Mouse (Mus musculus) telencephalon, adult 2 months (tissue): ENCODE data around the gene Rrm2.
"Not testable (repeated sequence)": the region's sequence is repeated elsewhere in the genome, so short reads cannot be mapped to it uniquely, and the experiment has no call there.

ENCODE experiments used
- DNase-seq: peaks from one replicate; pipeline ENCODE4 v3.0.0-alpha.2; 2011; ENCODE audit warnings: low read depth, low spot score

Gene Rrm2

DNA sequence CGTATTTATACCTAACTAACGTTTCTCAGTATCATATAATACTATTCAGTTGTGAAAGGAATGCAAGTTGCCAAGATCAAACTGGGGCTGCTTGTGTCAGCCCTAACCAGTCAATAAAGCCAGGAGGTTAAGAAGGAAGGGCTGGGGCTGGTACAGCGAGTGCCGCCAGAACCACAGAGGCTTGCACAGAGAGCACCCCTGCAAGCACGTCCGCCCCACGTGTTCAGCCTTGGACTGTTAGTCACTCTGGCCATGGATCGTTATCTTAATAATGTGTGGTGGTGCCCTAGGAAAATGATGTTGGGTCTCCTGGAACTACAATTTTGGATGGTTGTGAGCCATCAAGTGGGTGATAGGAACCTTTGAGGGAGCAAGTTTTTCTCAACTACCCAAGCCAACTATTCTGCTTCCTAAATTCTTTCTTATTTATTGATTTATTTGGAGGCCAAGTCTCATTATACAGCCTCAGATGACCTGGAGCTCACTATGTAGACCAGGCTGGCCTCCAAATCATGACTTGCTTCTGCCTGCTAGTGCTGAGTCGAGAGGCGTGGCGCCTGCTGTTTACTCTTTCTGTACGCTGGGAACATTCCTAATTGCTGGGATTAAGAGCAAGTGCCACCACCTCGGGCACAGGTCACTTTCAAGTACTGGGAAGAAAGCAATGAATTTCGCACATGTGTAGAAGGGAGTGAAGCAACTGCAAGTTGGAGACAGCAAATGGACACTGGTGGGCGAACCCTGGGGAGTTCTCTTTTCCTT, 2.4 kb upstream of the Rrm2 start:
- DNase-seq, result no peak

- no peak for DNase-seq
Measured at GRCm38 (mm10) chr12:24706764-24707479, 1.1 kb upstream of the Rrm2 start.

DNA sequence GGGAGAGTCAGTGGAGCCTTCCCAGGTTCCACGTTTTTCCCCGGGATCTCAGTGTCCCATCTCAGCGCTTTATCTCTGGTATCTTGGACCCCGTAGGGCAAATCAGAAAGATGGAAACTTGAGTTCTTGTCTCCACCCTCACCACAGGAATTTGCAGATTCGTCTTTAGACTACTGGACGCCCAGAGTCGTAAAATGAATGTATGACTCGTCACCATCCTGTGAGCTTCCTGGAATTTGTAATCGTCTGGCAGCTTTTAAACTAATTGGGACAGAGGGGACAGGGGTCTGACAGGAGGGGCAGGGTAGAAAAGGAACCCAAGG, 600 bp upstream of the Rrm2 start:
- DNase-seq, result no peak

GRCm38 (mm10) chr12:24708824-24709218, 780 bp downstream of the Rrm2 start:
- no peak for DNase-seq

DNA sequence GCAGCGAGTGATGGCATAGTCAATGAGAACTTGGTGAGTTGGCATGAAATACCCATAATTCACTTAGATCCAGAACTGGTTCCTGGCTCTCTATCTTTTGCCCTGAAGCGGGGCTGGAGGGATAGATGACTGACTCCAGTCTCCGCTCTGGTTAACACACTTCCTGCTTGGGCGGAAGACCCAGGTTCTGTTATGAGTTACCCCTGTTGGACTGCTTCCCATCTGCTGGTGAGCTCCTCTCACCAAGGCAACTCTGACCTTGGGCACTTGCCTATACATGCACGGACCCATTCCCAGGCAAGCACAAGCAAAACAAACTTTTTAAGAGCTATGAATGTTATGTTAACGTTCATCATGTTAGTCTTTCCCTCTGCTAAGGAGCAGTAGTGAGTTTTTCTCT, 1.4 kb downstream of the Rrm2 start:
- DNase-seq, result no peak

GRCm38 (mm10) chr12:24709831-24710508, 1.9 kb downstream of the Rrm2 start:
- peak; percentile 68 for DNase-seq

DNA sequence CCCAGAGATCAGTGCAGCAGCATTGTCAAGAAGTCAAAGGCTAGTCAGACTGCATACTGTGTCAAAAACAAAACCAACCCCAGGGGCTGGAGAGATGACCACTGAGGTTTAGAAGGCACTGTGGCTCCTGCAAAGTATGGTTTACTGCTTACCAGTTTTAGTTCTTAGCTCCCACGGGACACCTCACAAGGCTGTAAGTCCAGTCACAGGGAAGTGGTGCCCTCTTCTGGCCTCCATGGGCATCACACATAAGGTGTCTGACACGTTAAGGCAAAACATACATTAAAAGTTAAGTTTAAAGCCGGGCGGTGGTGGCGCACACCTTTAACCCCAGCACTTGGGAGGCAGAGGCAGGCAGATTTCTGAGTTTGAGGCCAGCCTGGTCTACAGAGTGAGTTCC, 2.6 kb downstream of the Rrm2 start:
- no peak for DNase-seq

GRCm38 (mm10) chr12:24712396-24712795, 4.4 kb downstream of the Rrm2 start:
- DNase-seq, result no peak

- no peak for DNase-seq
Measured at GRCm38 (mm10) chr12:24714579-24715255, 6.7 kb downstream of the Rrm2 start.

DNA sequence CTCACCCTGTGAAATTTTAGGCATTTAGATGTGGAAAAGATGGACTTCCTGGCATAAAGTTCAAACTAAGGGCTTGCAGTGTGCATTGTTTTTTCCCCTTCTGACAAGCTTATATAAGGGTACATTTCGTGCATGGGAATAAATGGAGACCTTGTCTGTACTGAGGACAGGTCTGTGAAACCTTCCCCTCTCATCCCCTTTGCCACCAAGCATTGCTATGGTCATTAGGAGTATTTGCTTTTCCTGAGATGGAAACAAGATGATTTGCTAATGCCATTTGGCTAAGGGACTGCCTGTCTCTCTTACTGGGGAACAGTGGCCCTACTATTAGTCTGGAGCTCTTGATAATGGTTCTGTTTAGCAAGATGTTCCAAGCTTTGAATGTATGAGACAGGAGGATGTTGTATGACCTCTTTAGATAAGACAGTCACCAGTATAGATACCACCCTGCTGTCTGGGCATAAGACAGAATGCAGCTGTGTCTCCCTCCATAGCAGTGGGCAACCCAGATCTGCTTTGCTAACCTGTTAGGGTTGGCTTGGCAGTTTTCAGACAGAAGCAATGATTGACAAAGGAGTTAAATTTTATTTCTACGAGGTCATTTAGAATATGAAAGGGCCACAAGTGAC, 7.3 kb downstream of the Rrm2 start:
- DNase-seq, result no peak

GRCm38 (mm10) chr12:24716721-24717301, 8.8 kb downstream of the Rrm2 start:
- no peak for DNase-seq

DNA sequence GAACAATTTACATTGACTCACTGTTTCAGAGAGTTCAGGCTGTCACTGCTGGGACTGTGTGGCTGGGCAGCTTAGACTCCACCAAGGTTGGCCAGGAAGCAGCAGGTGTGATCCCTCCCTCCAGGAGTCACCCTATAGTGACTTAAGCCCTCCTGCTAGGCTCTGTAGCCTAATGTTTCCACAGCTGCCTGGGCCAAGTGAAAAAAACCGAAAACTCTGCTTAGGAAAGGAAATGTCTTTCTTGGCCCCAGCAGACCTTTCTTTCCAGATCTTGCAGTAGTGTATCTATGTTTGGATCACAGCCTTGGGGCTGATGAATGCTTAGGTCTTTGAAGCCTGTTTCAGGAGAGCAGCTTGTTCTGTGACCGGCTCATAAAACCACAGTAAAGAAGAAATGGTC, 15.4 kb downstream of the Rrm2 start:
- DNase-seq, result no peak

DNA sequence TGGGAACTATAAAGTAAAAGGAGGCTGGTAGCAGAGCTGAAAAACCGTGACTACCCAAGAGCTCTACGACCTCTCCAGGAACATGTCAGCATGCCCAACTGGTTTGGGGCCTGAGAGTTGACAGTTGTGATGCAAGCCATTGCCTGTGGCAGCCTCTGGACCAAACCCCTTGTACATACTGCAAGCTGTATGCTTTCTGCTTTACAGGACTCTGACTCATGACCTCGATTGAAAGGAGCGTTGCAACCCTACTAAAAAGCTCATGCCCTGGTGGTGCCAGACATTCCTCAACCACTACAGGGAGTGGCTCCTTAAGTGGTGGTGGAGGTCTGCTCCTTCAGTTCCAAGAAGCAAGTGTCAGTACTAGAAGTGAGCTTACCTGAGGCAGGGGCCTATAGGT, 15.8 kb downstream of the Rrm2 start:
- DNase-seq, result no peak

DNA sequence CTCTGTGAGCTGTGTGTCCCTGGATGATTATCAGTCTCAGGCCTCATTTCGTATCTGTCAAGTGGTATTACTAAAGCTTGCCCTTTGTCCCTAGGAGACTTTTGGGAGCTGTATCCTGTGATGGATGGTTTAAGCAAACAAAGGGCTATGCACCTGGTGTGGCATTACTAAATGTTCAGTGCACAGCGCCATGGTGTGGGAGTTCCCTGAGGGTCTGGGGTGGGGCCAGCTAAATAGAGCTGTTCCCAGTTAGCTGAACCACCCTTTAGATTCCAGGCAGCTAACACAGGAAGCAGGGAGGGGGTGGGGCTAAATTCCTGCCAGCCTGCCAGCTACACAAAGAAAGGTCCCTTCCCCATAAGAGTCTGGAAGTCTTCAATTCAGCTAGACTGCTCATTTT, 16.3 kb downstream of the Rrm2 start:
- DNase-seq, result no peak

GRCm38 (mm10) chr12:24734828-24735394, 26.9 kb downstream of the Rrm2 start:
- peak; percentile 19 for DNase-seq

DNA sequence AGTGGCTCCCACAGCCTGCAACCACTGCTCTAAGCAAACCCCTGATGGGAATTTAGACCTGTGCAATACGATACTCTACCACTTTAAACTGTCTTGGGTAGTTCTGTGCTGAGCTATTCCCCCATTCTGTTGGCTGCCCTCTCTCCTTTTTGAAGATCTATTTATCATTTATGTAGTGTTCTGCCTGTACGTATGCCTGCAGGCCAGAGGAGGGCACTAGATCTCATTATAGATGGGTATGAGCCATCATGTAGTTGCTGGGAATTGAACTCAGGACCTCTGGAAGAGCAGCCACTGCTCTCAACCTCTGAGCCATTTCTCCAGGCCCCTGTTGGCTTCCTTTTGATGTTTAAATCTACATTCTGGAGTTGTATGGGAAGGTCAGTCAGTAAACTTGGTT, 28.9 kb downstream of the Rrm2 start:
- DNase-seq, result no peak

DNA sequence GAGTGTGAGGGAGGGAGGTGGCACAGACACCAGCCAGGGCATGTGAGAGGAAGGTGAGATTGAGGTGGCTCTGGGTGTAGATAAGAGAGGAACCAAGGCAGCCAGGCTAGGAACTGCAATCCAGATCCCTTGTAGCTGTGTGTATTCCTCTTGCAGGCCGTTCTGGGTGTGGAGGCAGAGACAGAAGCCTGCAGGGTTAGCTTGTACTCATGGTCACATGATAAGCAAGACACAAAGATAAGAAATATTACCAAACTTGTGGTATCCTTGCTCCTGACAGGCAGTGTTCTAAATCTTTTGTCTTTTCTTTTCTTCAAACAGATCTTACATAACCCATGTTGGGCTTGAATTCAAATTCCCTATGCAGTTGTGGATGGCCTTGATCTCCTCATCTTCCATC, 31.9 kb downstream of the Rrm2 start:
- DNase-seq, result no peak

DNA sequence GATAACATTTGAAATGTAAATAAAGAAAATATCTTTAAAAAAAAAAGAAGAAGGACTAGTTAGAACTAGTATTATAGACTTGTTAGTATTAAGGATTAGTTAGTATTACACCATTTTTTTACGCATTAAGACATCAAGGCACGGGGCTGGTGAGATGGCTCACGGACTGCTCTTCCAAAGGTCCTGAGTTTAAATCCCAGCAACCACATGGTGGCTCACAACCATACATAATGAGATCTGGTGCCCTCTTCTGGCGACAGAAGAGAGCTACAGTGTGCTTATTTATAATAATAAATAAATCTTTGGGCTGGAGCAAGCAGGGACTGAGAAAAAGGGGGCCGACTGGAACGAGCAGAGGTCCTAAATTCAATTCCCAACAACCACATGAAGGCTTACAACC, 33.5 kb downstream of the Rrm2 start:
- not testable (repeated sequence) for DNase-seq

DNA sequence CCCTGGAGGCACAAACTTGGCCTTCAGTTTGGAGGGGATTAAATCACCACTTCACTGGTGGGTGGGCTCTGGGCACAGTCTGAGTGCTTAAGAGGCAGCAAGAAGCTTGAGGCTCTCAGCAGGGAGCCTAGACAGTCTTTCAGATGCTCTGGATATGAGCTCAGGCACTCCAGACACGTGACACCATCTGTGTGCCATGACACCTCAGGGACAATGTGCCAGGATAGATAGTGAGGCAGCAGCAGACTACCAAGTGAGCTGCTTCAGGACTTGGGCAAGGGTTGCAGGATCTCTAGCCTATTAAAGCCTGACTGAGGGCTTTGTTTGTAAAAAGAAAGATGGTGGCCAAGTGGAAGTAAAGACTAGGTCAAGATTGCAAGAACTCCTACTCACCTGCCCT, 36.3 kb downstream of the Rrm2 start:
- no peak for DNase-seq

GRCm38 (mm10) chr12:24746579-24747296, 38.7 kb downstream of the Rrm2 start:
- no peak for DNase-seq
